Mouse (Mus musculus): ENCODE measurements at regions not wholly inside any gene's neighbourhood (a gene's known extent, or its start where the extent isn't known, plus 50 kb on each side); places are given as distances from the start of the nearest gene placed in this dataset.

- DNase-seq (ENCODE audit: low read depth, low spot score), result no peak
Observed at GRCm38 (mm10) chr1:137330634-137331033, 370.4 kb upstream of the Nr5a2 start.

GRCm38 (mm10) chr1:137323884-137324594, 363.8 kb upstream of the Nr5a2 start:
- DNase-seq (ENCODE audit: low read depth, low spot score), result no peak

GRCm38 (mm10) chr1:137323035-137323680, 362.9 kb upstream of the Nr5a2 start:
- DNase-seq (ENCODE audit: low read depth, low spot score), result no peak

GRCm38 (mm10) chr1:137302757-137303422, 342.6 kb upstream of the Nr5a2 start:
- DNase-seq (ENCODE audit: low read depth, low spot score), result no peak

- no peak for DNase-seq (ENCODE audit: low read depth, low spot score)
Observed at GRCm38 (mm10) chr1:137297780-137298569, 337.7 kb upstream of the Nr5a2 start.

GRCm38 (mm10) chr1:137289456-137289855, 329.2 kb upstream of the Nr5a2 start:
- DNase-seq (ENCODE audit: low read depth, low spot score), result no peak

- no peak for DNase-seq (ENCODE audit: low read depth, low spot score)
Observed at GRCm38 (mm10) chr1:137283291-137283690, 323.0 kb upstream of the Nr5a2 start.

GRCm38 (mm10) chr1:137282457-137282856, 322.2 kb upstream of the Nr5a2 start:
- DNase-seq (ENCODE audit: low read depth, low spot score), result no peak

GRCm38 (mm10) chr1:137280391-137281386, 320.4 kb upstream of the Nr5a2 start:
- DNase-seq (ENCODE audit: low read depth, low spot score), result no peak

GRCm38 (mm10) chr1:137279981-137280380, 319.7 kb upstream of the Nr5a2 start:
- DNase-seq (ENCODE audit: low read depth, low spot score), result no peak

- DNase-seq (ENCODE audit: low read depth, low spot score), result no peak
Observed at GRCm38 (mm10) chr1:137270659-137271612, 310.7 kb upstream of the Nr5a2 start.

- DNase-seq (ENCODE audit: low read depth, low spot score), result no peak
Observed at GRCm38 (mm10) chr1:137262806-137263370, 302.6 kb upstream of the Nr5a2 start.

GRCm38 (mm10) chr1:137262121-137262525, 301.9 kb upstream of the Nr5a2 start:
- DNase-seq (ENCODE audit: low read depth, low spot score), result no peak

- no peak for DNase-seq (ENCODE audit: low read depth, low spot score)
Observed at GRCm38 (mm10) chr1:137256294-137256693, 296.0 kb upstream of the Nr5a2 start.

GRCm38 (mm10) chr1:137255041-137255440, 294.8 kb upstream of the Nr5a2 start:
- no peak for DNase-seq (ENCODE audit: low read depth, low spot score)

GRCm38 (mm10) chr1:137254634-137255033, 294.4 kb upstream of the Nr5a2 start:
- no peak for DNase-seq (ENCODE audit: low read depth, low spot score)

GRCm38 (mm10) chr1:137227098-137227485, 266.8 kb upstream of the Nr5a2 start:
- no peak for DNase-seq (ENCODE audit: low read depth, low spot score)

GRCm38 (mm10) chr1:137226479-137227097, 266.3 kb upstream of the Nr5a2 start:
- DNase-seq (ENCODE audit: low read depth, low spot score), result no peak

GRCm38 (mm10) chr1:137225418-137225817, 265.2 kb upstream of the Nr5a2 start:
- DNase-seq (ENCODE audit: low read depth, low spot score), result no peak

Measured in c-Kit-negative CD71-positive TER-119-positive erythroid progenitor cells, embryonic 14.5 days (primary cell).